Mouse (Mus musculus) urinary bladder, adult 18-20 months (tissue): ENCODE results near the gene Gatad1.
"Not testable (repeated sequence)": the region's sequence is repeated elsewhere in the genome, so short reads cannot be mapped to it uniquely, and the experiment has no call there.

ENCODE experiments used
- DNase-seq, 2 experiments: peaks; one replicate each; pipeline ENCODE4 v3.0.0; 2022; ENCODE audit warnings: low spot score in 2 of 2, mixed read lengths in 2 of 2

Gene Gatad1

GRCm38 (mm10) chr5:3657085-3657484 is at the start of gene Gatad1:
Gene Gatad1, minus strand, starts transcription at chr5:3657185.
- no peak for DNase-seq

DNA sequence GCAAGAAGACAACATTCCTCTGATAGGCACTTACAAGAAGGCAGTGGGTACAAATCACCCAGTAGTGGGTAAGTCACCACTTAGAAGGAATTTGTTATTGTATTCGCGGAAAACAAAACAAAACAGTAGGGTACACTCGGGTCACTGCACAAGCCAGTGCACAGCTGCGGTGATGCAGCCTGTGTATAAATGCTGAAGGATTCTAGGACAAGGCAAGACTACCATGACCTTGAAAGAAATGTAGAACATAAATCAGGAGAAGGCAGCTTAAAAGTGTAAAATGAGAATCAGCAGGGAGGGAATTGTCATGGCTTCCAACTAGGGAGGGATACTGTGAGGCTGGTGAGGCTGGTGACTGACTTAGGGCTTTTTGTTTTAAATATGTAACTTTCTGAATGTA is 45.2 kb upstream of the Gatad1 start:
- DNase-seq = no peak

GRCm38 (mm10) chr5:3700025-3700424 is 43.0 kb upstream of the Gatad1 start:
- DNase-seq = no peak

- no peak for DNase-seq
These were observed 39.0 kb upstream of the Gatad1 start for GRCm38 (mm10) chr5:3696031-3696430.

DNA sequence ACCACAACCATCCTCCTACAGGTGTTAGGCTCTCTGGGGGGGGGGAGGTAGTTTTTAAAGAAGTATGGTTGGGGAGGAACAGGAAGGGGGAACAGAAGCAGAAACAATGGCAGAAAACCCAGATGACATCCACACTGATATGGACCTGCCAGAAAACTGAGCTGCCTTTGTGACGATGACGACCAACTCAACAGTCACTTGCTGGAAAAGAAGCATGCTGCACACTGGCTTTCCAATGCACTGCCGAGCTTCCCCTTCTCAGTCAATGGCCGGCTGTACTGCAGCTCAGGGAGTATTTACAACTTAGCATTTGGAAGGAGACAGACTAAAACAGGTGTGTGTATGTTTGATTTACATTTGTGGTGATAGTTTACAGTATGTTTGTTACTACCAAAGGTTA is 38.2 kb upstream of the Gatad1 start:
- no peak for DNase-seq

GRCm38 (mm10) chr5:3692956-3693355 is 36.0 kb upstream of the Gatad1 start:
- no peak for DNase-seq

- no peak for DNase-seq
These were observed 34.3 kb upstream of the Gatad1 start for GRCm38 (mm10) chr5:3691283-3691682.

DNA sequence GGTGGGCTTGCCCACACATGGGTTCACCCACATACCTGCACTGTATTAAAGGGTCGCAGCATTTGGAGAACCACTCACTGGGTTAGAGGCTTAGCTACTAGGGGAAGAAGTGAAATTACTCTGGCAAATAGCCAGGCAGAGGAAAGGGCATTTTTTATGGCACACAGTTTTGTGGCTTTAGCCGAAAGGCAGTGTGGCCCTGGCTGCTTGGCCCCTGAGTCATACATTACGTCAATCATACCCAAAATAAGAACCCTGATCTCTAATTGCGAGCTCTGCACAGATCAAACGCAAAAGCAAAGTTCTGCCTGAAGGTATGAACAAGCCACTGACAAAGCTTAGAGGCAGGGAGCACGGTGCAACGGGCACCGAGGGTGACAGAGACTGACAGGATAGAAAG is 31.3 kb upstream of the Gatad1 start:
- DNase-seq = no peak

DNA sequence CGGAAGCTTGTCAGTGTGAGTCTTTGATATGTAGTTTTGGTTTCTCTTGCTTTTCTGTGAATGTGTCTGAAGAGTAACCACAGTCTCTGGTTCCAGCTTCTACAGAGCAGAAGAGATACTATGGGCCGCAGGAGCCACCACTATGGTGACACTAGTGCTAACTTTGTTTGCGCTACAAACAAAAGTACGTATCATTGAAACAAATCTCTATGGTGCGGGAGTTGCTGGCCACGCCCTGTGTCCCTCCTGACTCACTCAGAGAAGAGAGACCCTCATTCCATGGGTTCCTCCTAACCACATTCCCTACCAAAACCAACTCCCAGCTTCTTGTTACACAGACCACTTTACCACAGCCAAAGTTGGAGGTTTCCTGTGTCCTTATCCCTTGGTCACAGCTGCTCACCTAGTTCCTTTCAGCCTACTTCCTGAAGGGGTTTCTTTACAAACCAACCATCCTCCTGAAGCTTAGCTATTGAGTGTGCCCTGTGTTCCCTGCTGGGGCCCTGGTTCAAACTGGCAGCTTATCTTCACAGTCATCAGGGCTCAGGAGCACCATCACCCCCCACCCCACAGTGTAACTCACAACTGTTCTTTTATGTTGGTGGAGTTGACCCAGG is 13.1 kb upstream of the Gatad1 start:
- DNase-seq = no peak

DNA sequence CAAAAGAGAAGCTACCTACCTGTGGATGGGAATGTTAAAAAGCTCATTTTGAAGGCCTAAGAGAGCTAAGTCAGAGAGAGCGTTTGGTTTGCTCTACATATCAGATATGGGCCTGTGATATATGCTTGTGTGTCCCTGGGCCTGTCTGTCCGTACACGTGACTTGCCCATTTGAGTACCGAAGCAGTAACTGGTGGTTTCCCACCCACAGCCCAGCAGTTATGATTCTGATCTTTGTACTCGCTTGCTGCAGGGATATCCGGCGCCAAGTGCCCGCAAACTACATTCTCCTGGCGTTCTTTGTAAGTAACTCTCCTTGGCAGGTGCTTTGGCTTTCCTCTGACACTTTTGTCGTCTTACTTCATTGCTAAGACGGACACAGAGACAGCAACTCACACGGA is 9.6 kb upstream of the Gatad1 start:
- no peak for DNase-seq

- no peak for DNase-seq
These were observed 8.2 kb upstream of the Gatad1 start for GRCm38 (mm10) chr5:3665225-3665624.

DNA sequence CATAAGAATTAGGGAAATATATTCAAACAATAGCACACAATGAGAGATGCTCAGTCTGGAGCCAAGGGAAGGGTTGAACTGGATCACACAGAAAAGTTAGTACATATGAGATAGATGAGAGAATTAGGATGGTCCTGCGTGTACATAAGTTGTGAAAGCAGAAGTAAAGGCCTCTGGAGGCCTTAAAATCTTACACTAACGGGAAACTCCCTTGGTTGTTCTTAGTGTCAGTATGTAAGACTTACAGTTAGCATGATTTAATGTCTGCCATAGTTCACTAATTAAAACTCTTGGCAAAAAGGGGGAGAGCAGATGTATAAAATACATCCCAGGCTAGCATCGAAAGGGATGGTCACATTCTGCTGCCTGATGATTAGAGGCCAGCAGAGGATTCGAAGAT is 3.2 kb downstream of the Gatad1 start:
- no peak for DNase-seq

- DNase-seq = not testable (repeated sequence)
These were observed 3.9 kb downstream of the Gatad1 start for GRCm38 (mm10) chr5:3652903-3653575.

GRCm38 (mm10) chr5:3651621-3652020 is 5.4 kb downstream of the Gatad1 start:
- no peak for DNase-seq

GRCm38 (mm10) chr5:3650881-3651280 is 6.1 kb downstream of the Gatad1 start, which contains the start of gene Tmbim7:
Gene Tmbim7, plus strand, starts transcription at chr5:3651181.
- no peak for DNase-seq

DNA sequence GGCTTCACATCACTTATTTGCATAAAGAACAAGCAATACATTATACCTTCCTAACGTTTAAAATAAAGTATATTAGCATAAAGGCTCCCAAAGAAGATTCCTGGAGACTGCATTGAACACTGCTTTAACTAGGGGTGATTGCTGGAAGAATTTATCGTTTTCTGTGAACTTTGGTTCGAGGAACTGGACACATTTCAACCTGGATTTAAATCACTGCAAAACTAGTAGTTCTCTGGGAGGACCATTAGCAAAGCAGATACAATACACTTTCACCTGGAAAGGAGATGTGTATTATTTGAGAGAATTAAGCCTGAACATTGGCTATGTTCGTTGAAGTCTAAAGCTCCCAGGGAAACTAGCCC is 8.2 kb downstream of the Gatad1 start:
- no peak for DNase-seq

- DNase-seq = no peak
These were observed 8.7 kb downstream of the Gatad1 start for GRCm38 (mm10) chr5:3648206-3648848.

GRCm38 (mm10) chr5:3647708-3648121 is 9.3 kb downstream of the Gatad1 start:
- DNase-seq = peak in 1 of 2 experiments; percentile 75

DNA sequence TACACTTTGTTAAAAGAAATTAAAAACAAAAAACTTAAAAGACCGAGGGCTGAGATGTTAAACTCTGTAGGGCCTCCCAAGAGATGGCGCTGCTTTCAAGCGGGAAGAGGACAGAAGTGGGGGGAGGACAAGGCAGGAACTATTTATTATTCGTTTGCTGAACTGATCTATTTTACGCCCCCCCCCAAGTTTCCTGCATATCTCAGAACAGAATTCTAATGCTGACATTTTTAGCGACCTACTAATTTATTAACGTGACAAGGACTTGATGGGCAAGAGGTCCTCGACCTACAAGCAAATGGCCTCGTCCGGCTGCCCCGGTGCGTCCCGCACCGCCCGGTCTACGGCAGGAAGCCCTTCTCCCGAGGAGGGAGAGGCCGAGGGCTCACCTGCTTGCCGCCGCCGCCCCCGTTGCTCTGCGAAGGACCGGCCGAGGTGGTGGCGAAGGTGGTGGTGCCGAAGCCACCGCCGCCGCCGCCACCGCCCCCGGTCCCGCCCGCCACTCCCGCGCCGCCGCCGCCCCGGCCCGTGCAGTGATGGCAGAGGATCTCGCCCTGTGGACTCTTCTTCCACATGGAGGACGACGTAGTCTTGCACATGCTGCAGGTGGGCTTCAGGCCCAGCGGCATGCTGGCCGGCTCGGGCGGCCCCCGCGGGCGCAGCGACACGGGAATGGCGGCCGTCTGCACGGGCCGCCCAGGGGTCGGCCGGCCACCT is 9.8 kb downstream of the Gatad1 start:
- DNase-seq = peak in 1 of 2 experiments; percentile 63

DNA sequence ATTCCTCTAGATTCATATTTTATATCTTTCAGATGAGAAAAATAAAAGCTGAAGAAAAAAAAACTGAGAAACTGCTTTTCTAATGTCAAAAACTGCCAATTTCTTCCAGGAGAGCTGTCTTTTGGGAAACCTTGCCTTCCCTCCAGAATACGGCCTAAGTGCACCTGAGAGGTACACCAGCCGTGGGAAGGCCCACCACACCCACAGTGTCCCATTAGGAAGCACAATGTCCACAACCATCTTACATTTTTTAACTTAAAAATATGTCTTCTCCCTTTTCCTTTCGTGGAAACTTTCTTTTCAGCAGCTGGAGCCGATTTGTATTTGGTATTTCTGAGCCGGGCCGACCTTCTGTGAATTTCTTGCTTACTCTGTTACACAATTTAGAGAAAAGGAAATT is 10.4 kb downstream of the Gatad1 start:
- DNase-seq = no peak

GRCm38 (mm10) chr5:3645326-3645725 is 11.7 kb downstream of the Gatad1 start:
- no peak for DNase-seq

GRCm38 (mm10) chr5:3644621-3645020 is 12.4 kb downstream of the Gatad1 start:
- no peak for DNase-seq
